Mouse (Mus musculus) retina, adult 2 months (tissue): ENCODE data around the gene Phlda2.
"Not testable (repeated sequence)": the region's sequence is repeated elsewhere in the genome, so short reads cannot be mapped to it uniquely, and the experiment has no call there.

Source experiments
- DNase-seq: peaks from one replicate; pipeline ENCODE4 v3.0.0-alpha.2; 2012; ENCODE audit warnings: low read depth, low spot score

The Phlda2 gene

GRCm38 (mm10) chr7:143502418-143503200 is at the start of gene Phlda2:
Phlda2 (minus strand) TSS chr7:143503150.
- DNase-seq: no peak

DNA sequence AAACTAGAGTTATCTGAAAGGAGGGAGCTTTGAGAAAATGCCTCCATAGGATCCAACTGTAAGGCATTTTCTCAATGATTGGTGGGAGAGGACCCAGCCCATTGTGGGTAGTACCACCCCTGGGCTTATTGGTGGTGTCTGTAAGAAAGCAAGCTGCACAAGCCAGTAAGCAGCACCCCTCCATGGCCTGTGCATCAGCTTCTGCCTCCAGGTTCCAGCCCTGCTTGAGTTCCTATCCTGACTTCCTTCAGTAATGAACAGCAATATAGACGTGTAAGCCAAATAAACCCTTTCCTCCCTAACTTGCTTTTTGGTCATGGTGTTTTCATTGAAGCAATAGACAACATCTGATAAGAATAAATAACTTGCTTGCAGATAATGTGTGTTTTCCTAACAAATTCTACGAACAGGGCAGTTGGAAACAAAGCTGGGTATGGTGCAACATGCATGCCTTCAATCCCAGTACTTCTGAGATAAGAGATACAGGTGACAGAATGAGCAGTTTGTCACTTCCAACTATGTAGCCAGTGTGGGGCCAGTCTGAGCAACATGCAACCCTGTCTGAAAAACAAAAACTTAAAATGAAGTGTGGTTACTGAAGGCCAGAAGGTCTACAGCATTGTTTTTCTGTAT is 46.8 kb upstream of the Phlda2 start:
- no peak for DNase-seq

DNA sequence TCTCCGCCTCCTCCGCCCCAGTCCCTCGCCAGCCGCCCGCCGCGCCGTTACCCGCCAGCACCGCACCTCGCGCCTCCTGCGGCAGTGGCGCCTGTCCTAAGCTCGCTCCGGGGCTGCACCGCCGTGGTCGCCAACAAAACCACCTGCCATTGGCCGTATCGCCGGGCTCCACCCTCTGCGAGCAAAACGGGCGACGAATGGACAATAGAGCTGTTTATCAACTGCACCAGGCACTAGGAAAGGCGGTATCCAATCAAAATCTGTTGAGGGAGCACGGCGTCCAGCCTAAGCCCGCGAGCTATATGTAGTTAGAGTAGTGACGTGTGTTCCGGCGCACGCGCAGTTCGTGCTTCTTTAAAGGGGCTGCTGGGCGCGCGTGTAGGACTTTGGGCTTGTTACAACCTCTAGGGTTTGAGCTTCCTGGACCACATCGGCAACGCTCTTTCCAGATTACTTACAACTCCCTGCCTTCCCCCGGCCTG is 46.1 kb upstream of the Phlda2 start, which contains the start of gene Nap1l4:
Nap1l4 (minus strand) TSS at position 131 of the 482 bp plus-strand sequence.
- peak; percentile 96 for DNase-seq

- DNase-seq: no peak
Measured at GRCm38 (mm10) chr7:143548231-143548961, 45.4 kb upstream of the Phlda2 start.

DNA sequence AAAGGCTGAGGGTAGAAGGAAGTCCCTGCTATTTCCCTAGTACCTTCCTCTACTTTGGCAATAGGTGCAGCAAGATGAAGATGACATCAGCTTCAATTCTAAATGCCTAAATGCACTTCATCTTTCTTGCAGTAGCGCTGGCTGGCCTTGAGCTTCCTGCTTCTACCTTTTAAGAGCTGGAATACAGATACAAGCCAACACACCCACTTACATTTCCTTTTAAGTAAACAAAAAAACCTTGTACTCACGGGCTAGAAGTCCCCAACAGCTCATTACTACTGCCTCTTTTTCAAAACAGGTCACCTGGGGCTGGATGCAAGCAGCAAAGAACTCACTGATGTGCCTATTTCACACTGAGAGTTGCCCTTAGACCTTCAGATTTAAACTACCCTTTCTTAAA is 43.6 kb upstream of the Phlda2 start:
- no peak for DNase-seq

DNA sequence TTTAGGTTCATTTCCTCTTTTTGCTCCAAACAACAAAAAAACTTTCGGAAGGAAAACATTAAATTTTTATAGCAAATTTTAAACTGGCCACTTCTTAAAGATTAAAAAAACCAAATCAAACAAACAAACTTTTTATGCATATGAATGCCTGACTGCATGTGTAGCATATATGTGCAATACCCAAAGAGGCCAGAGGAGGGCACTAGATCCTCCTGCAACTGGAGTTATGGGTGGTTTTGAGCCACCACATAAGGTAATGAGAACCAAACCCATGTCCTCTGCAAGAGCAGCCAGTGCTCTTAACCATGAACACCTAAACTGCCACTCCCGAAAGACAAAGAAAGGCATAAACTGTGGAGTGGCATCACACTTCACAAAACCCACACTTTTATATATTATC is 41.4 kb upstream of the Phlda2 start:
- DNase-seq: no peak

DNA sequence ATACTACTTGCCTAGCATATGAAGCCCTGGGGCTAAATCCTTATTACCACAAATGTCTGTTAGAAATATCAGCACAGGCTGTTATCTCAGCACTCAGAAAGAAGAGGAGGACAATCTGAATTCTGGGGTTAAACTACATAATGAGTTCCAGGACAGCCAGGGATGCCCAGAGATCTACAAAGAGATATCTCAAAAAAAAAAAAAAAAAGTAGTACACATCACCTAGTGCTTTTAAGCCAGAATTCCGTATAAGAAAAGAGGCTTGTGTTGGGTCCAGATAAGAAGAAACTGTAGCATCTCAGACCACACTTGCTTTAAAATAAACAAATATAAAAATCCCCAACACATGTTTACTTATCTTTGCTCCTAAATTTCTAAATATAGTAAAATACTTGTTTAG is 35.7 kb upstream of the Phlda2 start:
- DNase-seq: no peak

DNA sequence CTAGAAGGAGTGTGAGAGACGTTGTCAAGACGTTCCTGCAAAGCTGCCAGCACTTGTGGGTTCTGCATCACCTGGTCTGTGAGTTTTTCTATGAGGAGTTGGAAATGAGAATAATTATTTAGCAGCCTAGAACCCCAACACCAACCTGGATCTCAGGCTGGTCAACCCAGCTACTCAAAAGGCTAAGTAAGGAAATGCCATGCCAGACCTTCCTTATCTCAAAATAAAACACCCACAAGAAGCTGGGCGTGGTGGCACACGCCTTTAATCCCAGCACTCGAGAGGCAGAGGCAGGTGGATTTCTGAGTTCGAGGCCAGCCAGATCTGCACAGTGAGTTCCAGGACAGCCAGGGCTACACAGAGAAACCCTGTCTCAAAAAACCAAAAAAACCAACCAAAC is 35.3 kb upstream of the Phlda2 start:
- DNase-seq: not testable (repeated sequence)

DNA sequence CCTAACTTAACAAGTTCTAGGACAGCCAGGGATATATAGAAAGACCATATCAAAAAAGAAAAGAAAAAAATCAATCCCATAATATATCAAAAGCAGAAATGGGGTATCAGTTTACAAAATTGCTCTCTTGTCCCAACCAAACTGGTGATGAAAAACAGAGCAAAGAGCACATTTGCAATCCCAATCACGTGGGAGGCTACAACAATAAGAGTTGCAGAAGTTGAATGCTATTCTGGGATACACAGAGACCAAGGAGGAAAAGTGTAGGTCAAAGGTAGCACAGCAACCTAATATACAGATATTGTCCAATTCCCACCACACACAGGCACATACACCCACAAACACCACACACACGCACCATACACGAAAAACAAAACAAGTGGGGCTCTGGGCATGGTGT is 33.3 kb upstream of the Phlda2 start:
- no peak for DNase-seq

DNA sequence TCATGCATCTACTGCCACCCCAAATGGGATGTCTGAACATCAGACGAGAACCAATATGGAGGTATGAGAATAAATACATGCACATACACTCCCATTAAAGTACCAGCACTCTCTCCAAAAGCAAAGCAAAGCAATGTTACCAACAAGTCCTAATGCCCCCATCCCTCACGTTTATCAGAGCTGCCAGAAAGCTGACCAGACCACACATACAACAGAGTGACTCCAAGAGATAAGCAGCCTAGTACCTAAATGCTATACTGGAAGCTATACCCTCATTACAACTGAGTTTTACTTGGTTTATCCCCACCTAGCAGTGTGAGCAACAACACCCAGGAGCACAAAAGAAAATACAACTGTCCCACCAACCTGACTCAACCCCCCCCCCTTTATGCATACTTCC is 30.3 kb upstream of the Phlda2 start:
- DNase-seq: no peak

- DNase-seq: no peak
Measured at GRCm38 (mm10) chr7:143532410-143532809, 29.5 kb upstream of the Phlda2 start.

DNA sequence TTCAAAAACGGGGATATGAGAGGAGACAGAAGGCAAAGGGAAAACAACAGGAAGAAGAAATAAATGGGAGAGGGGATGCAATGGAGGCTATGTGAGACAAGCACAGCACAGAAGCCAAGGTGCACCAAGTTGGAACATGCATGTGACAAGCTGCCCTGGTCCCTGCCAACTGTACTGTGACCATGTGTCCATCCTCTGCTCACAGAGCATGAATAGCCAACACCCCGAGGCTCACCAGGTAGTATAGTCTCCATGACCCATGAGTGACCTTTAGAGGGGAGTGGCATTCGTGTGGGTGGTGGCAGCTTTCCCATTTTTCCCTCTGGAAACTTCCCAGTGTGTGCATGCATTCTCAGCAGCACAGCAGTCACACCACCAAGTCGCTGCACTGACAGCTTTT is 16.4 kb upstream of the Phlda2 start:
- no peak for DNase-seq

DNA sequence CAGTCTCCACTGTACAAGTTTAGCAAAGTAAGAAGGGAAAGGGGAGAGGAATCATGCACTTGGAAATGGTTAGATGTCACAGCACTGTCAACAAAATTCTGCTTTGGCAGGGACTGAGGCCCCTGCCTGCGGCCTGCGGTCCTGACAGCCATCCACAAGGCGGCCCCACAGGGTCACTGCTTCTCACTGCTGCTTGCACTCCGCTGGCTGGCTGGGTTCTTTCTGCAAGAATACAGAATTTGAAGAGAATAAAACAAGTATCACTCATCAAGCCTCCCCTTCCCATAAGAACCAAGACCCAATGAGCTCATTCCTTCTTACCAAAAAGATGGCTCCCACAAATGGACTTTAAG is 11.4 kb upstream of the Phlda2 start:
- no peak for DNase-seq

DNA sequence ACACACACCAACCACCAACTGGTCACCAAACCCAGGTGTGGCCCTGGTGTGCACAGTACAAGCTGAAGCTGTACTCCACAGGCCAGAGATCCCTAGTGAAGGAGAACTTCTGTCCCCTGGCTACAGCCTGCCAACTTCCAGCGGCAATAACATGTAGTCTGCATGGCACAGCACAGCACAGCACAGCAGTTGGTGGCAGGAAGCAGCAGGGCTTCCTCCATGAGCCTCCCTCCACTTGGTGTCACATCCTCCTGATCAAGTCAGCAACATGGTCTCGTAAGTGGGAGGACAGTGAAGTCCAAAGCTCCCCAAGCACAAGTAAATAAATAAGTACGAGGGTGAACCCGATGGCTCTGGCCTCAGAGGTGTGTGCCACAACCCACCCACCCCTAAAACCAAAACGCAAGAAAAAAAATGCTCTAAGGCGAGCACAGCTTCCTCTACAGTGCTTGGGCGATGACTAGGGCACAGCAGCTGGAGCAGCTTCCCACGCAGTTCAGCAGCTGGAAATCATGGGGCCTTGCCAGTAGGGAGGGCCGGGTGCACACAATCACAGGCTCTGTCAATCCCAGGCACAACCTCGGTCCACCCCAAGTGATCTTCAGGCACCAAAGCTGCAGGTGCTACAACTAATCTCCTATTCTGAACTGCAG is 10.9 kb upstream of the Phlda2 start:
- no peak for DNase-seq

DNA sequence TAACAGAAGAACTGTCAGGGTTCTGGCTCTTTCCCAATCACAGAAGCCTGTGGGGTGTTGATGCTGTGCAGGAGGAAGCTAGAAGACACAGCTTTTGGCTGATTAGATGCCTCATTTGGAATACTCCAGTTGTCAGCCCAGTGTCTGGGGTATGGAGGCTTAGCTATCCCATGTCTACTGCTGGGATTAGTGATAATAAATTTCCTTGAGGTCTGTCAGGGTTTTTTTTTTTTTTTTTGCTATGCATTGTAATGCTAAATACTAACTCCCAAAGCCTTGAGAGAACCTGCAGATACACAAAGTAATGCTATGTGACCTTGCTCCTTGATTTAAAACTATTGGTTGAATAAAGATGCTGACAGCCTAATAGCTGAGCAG is 8.4 kb upstream of the Phlda2 start:
- DNase-seq: no peak

DNA sequence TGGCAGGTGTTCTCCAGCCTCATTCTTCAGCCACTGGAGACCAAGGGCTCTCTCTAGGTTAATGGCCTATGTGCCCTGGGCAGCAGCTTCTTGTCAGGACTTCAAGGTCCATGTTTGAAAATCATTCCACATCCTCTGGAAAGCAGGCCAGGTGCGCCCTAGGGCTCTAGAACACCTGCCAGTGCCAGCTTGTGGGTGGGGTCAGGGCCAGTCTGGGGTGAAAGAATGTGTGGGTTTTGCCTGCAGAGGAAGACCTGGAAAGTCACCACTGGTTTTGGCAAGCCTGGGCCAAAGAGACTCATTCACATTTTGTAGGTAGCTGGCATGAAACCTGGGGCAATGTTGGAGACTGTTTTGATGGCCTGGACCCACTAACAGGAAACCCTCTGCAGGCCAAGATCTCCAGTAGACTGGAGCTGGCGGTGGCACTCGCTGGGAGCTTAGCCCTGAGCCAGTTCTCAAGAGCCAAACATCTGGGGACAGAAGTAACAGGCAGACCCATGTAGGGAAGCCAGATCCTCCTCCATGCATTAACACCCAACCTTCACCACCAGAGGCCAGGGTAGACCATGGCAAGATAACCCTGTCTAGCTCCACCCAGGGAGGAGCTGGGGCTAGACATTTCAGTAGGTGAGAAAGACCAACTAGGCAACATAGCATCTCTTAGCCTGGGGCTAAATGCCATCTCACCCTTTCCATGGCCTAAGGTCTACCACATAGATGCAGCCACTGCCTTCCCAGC is 7.8 kb upstream of the Phlda2 start:
- DNase-seq: no peak

DNA sequence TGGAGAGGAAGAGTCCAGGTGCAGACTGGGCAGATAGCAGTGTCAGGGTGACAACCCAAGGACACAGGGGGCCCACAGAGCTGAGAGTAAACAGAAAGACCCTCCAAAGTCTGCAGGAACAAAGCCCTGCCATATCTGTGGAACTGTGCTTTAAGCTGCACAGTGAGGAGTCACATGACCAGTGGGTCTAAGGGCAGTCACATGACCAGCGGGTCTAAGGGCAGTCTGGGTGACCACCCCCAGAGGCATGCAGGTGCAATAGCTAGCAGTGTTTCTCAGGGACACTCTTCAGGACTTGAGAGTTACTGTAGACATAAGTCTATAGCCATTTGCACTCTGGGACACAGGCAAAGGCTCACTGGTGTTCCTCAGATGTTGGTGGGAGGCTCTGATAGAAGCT is 6.6 kb upstream of the Phlda2 start:
- DNase-seq: no peak

GRCm38 (mm10) chr7:143506675-143507074 is 3.7 kb upstream of the Phlda2 start:
- DNase-seq: no peak

DNA sequence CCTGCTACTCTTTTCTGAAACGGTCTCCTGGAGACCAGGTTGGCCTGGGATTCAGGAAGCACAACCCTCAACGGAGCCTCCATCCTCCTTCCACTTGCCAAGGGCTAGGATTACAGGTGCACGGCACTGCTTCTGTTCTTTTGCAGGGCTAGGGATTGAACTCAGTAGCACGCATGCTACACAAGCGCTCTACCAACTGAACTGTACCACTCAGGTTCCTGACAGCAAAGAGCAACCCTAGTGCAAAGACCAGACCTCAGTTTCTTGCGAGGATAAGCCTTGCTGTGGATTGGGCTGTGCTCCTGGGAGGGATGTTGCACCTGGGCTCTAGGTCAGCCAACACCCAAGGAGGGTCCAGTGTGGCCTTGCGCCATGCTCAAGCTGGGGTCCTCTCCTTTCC is 3.3 kb upstream of the Phlda2 start:
- no peak for DNase-seq

DNA sequence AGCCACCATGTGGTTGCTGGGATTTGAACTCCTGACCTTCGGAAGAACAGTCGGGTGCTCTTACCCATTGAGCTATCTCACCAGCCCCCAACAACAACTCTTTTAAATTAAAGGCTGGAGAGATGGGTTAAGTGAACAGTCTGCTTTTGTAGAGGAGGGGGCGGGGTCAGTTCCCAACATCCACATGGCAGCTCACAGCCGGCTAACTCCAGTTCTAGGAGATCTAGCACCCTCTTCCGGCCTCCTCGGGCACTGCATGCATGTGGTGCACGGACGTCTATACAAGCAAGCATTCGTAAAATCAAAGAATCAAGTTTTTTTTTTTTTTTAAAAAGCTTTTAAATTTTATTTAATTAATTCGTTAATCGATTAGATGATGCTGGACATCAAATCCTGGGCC is 2.9 kb upstream of the Phlda2 start:
- DNase-seq: no peak

GRCm38 (mm10) chr7:143505411-143505810 is 2.5 kb upstream of the Phlda2 start:
- DNase-seq: no peak
